Mouse (Mus musculus) myocyte (in vitro differentiated cells): ENCODE measurements at regions not wholly inside any gene's neighbourhood (a gene's known extent, or its start where the extent isn't known, plus 50 kb on each side); places are given as distances from the start of the nearest gene placed in this dataset.

Experiments used
- MAX ChIP-seq: IDR thresholded peaks from one replicate; pipeline ENCODE4 v1.6.1; 2011; ENCODE audit warnings: low read depth, mild to moderate bottlenecking, control low read depth
- MYOD1 ChIP-seq, 3 experiments: IDR thresholded peaks; one replicate each; pipeline ENCODE4 v1.6.1; 2011; ENCODE audit warnings: control low read depth in 2 of 3, low read depth in 2 of 3, mild to moderate bottlenecking in 2 of 3, moderate library complexity in 1 of 3; ENCODE audit not compliant: insufficient read length in 2 of 3, control insufficient read depth in 1 of 3
- POLR2A ChIP-seq: IDR thresholded peaks from one replicate; pipeline ENCODE4 v1.6.1; 2011; ENCODE audit warnings: low read depth, mild to moderate bottlenecking, control low read depth, moderate library complexity; ENCODE audit not compliant: insufficient read length
- POLR2AphosphoS2 ChIP-seq: IDR thresholded peaks from one replicate; pipeline ENCODE4 v1.6.1; 2011; ENCODE audit warnings: low read depth, control low read depth; ENCODE audit not compliant: insufficient read length
- REST ChIP-seq: IDR thresholded peaks from one replicate; pipeline ENCODE4 v1.6.1; 2011; ENCODE audit warnings: mild to moderate bottlenecking, control low read depth, moderate library complexity; ENCODE audit not compliant: insufficient read depth, insufficient read length
- TCF12 ChIP-seq: IDR thresholded peaks from one replicate; pipeline ENCODE4 v1.6.1; 2011; ENCODE audit warnings: mild to moderate bottlenecking, control low read depth; ENCODE audit not compliant: poor library complexity, insufficient read depth, severe bottlenecking
- USF1 ChIP-seq: IDR thresholded peaks from one replicate; pipeline ENCODE4 v1.6.1; 2011; ENCODE audit warnings: low read depth, mild to moderate bottlenecking, control low read depth, moderate library complexity

DNA sequence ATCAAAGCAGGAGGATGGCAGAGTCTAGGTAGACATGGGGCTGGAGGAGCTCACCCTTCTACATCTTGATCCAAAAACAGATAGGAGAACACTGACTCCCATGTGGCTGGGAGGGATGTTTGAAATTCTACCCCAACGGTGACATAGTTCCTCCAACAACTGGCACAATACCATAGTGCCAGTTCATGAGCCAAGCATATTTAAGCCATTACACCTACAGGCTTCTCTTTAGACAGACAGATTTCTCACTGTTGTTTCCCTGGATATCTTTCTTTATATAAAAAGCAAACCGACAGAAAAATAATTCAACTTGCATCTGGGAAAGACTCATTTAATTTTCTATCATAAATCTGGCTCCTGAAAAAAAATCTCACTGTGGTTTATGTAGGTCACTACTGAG, 380.4 kb upstream of the Nectin3 start:
- TF ChIP-seq MYOD1 (IDR thresholded peaks at IDR 0.05; ENCODE audit: control insufficient read depth in 1 of 3, insufficient read length in 2 of 3, low read depth in 2 of 3) (no peak), POLR2AphosphoS2 (no peak), POLR2A (no peak), TCF12 (no peak), MAX (no peak), USF1 (no peak), REST (no peak)
